Mouse (Mus musculus) adrenal gland, postnatal 10 days (tissue): ENCODE measurements around the gene Camk1d. TPM values are rescaled to one million over a fixed set of nuclear protein-coding genes. Genes with fewer than 3 reads are reported as not detected.

Source experiments
- DNase-seq: peaks from one replicate; pipeline ENCODE4 v3.0.0; 2021; ENCODE audit warnings: mixed read lengths
- total RNA-seq, 2 experiments: library from RNA; stranded (reverse); gene quantifications; 2 replicates each; pipeline ENCODE4 v1.2.3; 2021

Camk1d gene
- total RNA-seq, 2 experiments from 2014 or later, result 5.2 to 7.3 TPM

DNA sequence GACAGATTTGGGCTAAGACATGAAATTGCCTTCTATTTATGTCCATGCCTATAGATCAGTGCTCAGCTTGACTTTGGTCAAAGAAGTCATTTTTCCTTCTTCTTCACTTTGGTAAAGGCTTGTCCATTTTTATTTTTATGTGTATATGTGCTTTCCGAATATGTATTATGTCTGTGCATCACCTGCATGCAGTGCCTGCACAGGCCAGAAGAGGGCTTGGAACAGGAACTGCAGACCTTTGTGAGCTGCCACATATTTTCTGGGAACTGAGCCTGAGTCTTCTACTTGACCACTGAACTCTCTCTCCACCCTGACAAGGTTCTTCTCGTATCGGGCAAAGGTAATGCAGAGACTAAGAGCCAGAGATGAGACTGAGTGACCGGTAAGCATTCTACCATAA lies 236.1 kb downstream of the Camk1d start:
- DNase-seq, result no peak

DNA sequence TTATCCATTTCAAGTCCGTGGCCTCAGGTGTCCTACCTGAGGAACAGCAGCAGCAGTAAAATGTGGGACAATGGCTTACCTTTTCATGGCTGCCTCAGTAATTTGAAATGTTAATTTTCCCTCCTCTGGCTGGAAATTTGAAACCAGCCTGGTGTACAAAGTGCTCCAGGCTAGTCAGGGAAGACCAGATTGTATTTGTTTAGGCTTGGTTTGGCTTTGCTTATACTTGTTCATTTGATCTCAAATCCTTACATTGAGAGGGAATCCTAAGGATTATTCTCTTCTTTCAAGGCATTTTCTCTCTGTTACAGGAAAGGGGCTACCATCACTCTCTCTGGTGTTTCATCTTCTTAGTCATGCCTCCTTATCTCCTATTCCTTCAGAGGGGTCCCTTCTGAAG lies 236.8 kb downstream of the Camk1d start:
- DNase-seq, result no peak

DNA sequence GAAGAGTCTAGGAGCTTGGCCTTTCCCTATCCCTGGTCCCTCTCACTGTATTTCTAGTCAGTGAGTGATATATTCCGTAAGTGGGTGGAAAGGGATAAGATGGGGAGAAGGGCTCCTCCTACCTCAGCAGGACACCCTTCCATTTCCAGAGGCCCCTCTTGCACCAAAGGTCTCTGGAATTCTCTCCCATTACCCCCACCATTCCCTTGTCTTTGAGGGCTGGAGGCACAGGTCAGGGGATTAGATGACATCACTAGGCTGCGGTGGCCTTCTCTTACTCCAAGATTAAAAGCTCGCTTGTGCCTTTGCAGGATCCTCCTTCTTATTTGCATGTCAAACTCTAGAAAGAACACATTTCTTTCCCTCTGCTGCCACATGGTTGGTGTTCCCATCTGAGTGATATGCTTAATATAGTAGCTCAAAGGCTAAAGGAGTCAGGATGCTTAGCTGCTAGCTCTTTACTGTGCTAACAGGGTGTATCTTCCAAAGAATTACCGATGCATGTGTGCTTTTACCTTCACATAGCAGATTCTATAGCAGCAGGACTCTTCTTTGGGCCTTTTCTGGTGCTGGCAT lies 244.9 kb downstream of the Camk1d start:
- no peak for DNase-seq

DNA sequence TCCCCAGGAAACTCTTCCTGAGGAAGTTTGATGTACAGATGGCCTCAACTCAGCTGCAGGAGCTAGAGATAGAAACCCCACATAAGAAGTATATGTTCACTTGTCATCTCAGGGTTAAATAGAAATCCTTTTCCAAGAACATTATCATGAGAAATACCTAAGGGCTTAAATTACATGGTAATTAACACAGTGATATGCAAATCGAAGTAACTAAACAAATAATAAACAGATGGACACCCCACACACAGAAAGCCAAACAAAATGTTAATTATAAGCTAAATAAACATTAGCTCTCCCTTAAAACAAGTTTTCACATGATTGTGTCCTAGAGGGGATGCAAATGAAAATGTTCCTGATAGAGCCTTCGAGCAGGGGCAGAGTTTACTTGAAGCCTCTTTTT lies 246.8 kb downstream of the Camk1d start:
- no peak for DNase-seq

DNA sequence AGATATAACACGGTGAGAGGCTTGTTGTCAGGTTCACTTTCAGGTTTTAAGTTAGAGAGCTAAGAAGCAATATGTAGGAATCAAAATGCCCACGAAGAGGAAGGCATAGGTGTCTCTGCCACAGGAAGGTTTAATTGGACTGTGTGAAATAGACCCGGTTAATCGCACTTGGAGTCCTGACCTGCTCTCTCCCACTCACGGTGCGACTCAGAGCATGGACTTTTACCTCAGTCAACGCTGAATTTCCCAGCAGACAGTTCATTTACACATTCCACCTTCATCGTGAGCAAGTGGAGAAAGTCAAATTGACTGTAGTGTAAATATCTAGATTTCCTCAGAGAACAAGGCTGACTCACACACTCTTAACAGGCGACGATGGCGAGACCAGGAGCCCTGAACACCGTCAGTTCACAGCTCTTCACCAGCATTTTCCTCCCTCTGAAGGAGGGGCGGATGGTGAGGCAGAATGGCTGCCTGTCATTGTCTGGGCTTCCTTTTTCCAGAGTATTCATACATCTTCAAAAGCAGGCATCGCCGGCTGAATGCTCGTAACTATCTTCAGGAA lies 255.6 kb downstream of the Camk1d start:
- DNase-seq, result no peak

DNA sequence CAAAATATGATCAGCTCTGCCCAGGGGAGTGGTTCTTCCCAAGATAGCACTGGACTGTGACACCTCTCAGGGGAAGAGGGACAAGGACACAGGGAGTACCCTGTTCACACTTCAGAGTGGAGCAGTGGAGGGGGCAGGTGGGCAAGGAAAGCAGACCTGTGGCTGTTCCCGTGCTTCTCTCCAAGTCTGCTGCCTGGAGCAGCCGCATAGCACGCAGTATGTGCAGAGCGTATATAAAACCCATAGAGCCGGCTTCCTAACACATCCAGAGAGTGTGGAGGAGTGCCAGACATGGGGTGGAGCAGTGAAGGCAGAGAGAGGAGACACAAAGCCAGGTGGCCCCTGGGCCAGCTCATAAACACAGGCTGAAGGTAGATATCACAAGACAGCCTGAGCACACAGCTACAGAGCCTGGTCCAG lies 256.2 kb downstream of the Camk1d start:
- no peak for DNase-seq

DNA sequence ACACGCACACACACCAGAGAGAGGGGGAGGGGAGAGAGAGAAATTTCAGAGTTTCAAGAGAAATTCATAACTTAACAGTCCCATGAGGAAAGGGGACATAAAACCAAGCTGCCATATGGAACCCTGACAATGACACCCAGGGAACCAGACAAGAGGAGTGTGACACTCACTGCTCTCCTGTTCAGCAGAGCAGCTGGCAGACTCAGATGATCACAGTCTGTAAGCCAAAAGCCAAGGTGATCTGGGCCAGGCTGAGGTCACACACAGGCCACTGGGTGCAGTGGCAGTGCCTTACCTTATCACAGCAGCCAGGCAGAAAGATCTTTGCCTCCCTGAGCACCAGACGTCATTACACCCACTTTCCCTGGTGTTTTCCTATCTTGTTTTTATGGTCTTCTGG lies 258.2 kb downstream of the Camk1d start:
- peak; percentile 32 for DNase-seq

DNA sequence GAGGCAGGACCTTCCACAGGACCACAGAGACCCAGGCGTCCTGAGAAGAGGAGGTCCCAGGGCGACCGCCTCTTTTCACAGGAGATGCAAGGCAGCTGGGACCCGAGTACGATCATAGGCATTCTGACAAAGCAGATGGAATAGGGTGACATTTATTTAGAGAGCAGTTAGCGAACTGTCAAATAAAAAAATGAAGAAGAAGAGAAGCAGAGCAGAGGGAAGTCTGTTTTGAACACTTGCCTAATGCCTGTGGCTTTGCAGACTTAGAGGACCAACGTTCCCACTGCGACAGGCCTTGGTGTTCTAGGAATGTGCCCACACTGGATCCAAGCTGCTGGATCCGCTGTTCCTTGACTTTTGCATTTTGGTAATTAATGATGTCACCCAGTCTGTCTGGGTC lies 259.5 kb downstream of the Camk1d start:
- DNase-seq, result no peak

DNA sequence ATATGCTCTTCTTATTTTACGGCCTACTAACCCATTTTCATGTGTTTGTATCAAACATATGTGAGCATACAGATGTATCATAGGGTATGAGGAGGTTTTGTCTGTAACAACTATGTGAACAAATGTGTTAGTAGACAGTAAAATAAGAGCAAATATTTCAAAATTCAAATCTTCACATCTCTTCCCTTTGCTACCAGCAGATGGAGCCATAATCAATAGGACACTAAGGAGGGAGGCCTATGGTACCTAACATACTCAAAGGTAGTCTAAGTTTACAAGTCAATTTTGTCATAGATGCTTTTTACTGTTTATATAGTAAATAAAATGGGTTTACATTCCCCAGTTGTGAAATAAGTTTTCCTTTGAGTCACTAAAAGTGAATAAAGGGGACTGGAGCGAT lies 262.7 kb downstream of the Camk1d start:
- peak; percentile 23 for DNase-seq

DNA sequence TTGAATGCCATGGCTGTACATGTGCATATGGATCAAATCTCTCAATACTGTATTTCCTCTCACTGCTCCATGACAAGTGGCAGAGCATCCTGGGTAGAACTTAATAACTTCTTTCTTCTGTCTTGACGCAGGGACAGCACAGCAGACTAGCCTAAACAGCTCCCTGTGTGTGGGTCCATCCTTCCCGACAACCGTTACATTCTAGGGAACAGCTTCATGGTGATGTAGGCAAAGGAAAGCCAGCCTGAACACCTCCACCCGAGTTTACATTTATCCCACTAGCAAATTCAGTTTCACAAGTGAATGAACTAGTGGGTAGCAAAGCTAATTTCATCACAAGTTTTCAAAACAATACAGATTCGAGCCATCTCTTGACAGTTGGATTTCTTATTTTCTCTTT lies 269.0 kb downstream of the Camk1d start:
- no peak for DNase-seq

DNA sequence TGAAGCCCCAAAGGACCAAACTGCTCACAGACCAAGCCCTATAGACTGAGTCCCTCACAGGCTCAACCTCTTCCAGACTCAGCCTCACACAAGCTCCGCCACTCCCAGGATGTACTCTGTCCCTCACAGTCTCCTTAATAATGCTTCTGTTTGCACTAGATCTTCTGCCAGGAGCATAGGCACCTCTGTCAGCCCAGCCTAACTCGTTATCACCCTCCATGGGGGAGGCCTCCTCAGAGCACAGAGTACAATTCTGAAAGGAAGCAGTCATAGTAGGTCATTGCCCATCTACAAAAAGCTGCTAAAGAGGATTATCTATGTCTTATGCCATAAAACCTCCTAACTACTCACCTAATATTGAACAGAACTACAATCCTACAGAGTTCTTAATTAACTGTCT lies 276.6 kb downstream of the Camk1d start:
- no peak for DNase-seq

DNA sequence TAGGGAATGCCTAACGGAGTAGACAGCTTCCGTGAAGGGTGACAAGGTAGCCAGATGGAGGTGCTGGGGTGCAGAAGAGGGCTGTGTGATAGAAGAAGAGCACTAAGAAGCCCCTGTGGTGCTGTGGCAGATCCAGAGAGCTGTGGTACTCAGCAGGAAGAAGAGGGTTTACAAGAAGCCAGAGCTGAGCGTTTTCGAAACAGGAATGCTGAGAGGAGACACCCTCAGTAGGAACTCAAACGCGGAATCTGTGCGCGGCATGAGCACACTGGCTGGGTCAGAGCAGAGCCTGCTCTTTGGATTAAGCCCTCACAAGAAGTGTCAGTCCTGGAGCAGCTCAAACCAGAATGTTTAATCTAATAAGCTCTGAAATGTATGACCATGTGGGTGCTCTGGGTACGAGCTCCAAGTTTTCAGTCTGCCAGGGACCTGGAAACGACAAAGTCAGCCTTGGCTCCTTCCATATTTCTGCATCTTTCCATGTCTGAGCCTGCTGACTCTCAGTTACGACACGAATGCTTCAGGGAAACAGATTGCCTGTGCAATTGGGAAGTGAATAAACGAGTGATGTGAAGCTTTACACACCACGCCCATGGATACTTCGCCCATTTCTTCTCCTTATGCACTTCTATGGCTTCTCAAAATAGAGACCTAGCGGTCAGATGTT lies 278.6 kb downstream of the Camk1d start:
- DNase-seq, result no peak

DNA sequence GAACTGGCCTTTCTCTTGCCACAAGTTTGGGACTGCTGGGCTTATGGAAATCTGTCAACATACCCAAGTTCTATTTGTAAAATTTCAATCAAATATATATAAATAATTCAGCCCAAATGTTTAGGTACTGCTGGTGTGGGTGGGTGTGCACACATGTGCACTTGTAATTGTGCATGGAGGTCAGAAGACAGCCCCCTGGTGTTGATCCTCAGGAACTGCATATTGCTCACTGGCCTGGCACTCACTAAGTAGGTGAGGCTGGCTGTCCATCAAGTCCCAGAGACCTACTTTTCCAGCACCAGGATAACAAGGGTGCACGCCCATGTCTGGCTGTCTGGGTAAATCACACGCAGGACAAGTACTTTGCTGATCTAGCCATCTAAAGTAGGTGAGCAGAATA lies 283.0 kb downstream of the Camk1d start:
- peak; percentile 31 for DNase-seq

DNA sequence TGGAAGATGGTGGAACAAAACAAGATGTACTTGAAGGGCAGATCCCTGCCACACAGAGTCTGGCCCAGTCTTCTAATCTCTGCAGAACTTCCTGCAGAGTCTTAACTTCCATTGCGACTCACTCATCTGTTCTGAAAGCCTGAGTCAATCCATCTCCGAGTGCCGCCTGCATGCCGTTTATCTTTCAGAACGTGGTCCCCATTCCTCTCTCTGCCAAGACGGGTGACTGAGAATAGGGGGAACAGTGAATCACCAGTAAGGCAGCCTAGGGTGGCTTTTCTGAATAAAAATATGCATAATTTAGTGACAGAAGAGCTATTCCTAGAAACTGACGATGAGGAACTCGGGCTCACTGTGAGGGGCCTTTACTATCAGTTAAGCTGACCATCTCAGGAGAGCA lies 284.4 kb downstream of the Camk1d start:
- DNase-seq, result no peak

DNA sequence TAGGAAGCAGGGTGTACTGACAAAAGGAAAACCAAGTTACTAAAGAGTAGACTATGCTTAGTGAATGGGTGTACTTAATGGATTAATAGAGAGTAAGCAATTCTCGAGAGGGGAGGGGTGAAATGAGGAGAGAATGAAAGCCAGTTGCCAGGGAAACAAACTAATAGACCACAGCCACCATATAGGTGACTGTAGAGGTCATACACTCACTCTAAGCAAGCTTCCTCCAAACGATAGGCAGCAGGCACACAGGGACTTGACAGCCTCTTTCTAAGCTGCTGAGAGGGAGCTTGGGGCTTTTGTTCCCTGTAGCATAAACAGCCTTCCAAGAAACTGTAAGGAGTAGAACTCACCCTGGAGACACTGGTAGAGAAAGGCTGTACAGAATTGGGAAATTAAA lies 288.2 kb downstream of the Camk1d start:
- DNase-seq, result no peak

DNA sequence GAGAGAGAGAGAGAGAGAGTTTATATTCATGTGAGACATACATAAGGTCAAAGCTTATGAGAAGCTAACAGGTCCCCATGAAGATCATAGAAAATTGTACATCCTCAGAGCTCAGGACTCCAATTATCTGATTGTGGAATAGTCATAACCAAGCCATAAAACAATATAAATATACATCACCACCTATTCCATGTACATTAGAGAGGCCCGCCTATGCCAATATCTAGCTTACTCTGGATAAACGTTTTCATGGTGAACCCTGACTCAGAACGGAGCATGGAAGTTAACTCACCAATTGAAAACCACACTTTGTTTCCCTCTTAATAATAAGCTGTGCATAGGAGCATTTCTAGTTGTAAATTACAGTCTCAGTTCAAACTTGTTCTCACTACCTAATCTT lies 288.7 kb downstream of the Camk1d start:
- no peak for DNase-seq

DNA sequence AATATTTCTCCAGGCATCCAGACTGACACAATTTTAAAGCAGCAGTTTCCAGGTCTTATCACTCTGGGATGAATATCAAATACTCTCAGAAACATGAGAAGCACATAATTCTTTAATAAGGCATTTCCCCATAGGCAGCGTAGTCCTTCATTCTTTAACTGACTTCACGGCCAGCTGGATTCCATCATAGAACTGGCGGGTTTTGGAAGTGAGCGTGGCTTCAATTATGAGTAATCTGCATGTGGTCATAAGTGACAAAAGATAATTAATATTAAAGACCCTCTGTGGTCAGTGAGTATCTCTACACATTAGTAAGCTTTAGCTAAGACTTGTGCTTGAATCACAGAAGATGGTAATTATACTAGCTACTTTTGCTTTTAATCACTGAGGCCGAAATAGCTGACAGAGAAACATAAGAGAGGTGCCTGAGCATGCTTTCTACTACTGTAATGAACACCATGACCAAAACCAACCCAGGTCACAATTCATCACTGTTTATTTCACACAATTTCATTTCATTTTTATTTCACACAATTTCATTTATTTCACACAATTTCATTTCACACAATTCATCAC lies 293.6 kb downstream of the Camk1d start:
- DNase-seq, result no peak

DNA sequence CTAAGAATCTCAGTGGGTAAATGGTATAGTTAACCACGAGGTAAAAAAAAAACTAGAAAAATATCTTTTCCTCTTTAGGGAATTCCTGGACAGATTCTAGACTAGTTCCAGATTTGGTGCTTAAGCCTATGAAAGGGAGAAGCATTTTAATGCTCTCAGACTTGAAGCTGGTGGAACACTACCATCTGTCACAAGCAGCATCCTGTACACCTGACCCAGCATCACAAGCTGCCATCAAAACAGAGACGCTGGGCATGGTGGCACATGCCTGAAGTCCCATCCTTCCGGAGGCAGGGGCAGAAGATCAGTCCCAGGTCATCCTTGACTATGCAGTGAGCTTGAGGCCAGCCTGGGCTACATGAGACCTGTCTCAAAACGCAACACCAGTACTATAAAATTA lies 295.5 kb downstream of the Camk1d start:
- no peak for DNase-seq

DNA sequence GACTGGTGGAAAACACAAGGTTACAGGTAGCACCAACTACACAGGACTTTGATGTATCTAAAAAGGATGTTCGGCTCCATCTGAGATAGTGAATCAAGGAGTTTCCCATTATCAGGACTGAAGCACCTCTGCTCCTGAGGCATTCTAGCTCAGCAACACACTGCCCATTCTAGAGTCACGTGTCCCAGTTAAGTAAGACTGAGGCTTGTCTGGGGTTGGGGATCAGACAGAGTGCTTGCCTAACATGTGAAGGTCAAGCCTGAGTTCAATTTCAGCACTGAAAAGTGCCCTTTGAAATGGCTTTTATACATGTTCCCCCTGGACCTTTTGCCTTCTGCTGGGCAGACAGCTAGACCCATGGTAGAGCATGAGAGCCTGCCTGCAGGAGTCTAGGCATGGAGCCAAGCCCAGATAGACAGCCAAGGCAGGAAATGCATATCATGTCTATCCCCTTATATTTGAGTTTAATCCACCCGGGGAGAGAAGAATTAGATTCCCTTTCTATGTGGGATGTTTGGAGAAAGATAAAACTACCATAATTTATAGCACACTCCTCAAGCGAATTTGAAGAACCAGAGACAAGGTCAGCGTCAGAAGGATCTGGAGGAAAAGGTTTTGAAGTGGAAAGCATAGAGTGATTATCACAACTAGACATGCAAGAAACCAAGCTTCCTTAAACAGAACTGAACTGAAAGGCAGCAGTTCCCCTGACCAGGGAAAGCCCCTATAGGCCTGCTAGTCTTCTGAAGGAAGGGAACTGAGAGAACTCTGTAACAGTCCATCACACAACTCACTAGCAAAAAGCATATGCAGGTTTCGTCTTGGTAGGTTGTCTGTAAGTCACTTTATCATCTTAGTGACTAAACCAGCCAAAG lies 296.9 kb downstream of the Camk1d start:
- DNase-seq, result no peak

DNA sequence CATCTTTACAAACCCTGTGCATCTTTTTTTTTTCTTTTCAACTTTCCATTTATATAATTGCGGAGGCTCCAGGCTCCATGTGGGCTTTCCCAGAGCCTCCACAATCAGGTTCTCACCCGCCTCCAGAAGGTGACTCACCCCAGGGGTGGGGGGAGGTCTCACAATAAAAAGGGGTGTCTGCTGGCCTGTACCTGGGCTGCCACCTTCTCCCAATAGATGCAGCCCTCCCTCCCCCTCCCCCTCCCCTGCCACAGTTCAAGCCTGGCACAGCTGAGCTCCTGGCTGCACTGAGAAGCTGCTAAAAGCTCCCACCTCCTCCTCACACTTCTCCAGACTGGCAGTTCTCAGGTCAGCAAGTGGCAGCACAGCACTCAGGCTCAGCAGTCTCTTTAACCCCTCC lies 302.5 kb downstream of the Camk1d start:
- DNase-seq, result no peak

DNA sequence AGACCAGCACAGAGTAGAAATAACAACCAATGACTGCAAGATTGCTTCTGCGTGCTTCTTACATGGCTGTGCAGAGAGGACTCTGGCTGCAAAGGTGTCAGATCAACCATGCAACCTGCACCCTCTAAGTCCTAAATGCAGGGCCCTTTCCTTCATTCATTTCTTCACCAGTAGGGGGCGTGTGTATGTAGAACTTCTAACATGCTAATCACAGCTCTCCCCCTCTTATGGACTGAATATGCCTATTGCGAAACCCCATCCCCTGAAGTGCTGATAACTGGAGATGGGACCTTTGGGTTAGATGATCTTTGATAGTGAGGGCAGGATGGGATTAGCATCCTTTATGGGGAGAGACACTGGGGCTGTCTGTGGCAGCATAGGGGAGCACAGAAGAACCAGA lies 310.5 kb downstream of the Camk1d start:
- DNase-seq, result peak; percentile 17

DNA sequence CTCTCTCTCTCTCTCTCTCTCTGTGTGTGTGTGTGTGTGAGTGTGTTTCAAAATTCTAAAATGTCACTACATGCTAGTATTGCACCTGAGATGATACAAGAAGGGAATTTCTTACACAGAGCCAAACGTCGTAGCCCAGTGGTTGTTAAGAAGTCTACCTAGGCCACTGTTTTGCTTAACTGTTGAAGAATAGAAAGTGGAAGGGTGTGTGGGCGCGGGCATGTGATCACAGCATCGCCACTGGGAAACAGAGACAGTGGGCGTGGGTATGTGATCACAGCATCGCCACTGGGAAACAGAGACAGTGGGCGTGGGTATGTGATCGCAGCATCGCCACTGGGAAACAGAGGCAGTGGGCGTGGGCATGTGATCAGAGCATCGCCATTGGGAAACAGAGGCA lies 312.3 kb downstream of the Camk1d start:
- no peak for DNase-seq

DNA sequence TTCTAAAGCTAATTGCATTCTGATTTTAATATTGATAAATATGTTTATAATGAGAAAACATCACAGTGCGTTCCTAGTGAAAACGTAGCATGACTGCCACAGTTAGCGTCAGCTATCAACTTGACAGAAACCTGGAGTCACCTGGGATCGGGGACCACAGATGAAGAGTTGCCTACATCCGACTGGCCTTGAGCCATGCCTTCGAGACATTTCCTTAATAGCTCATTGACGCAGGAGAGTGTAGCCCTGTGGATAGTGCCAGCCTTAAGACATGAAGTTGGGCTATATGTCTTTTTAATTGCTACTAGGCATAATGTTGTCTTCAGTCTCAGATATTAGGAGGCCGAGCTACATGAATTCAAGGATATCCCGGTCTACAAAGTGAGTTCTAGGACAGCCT lies 315.8 kb downstream of the Camk1d start:
- no peak for DNase-seq
